Mouse (Mus musculus) urinary bladder, postnatal 36 days (tissue): ENCODE results near the gene Gm5089.

ENCODE experiments used
- DNase-seq, 2 experiments: peaks; one replicate each; pipeline ENCODE4 v3.0.0; 2022; ENCODE audit warnings: low spot score in 2 of 2, mixed read lengths in 1 of 2

Gene Gm5089

GRCm38 (mm10) chr14:122386281-122387130, 64.4 kb downstream of the Gm5089 start:
- DNase-seq, result no peak

GRCm38 (mm10) chr14:122385758-122386157, 65.2 kb downstream of the Gm5089 start:
- DNase-seq, result no peak

GRCm38 (mm10) chr14:122385238-122385534, 65.7 kb downstream of the Gm5089 start:
- DNase-seq, result no peak
